Mouse (Mus musculus): Measurements from ENCODE around the gene Olfr1298.

DNA sequence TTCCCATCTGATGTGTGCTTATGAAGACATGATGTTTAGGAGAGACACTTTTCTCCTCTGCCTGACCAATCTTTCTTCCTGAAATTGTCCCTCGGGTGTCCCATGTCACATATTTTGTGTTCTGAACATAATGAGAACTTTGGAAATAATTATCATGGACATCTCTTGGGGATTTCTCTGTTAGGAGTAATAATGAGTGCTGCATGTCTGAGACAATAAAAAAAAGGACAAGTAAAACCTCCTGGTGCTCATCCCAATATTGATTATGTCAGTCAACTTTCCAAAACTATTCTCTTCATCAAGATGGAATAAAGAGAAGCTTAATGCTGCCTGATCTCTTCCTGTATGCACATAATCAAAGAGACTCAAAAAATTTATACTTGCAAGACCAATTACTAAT is 22.6 kb downstream of the Olfr1298 start, which contains the start of gene Olfr1297:
- TF ChIP-seq CTCF (IDR thresholded peaks at IDR 0.05; ENCODE audit: borderline replicate concordance, extremely low read depth, insufficient read depth, insufficient read length): no peak
- TF ChIP-seq POLR2A (IDR thresholded peaks at IDR 0.05; ENCODE audit: borderline replicate concordance, extremely low read depth, insufficient read depth, insufficient read length, poor library complexity, severe bottlenecking): no peak
